Mouse (Mus musculus) liver, adult 2 months (tissue): Measurements from ENCODE around the gene Mpv17l2.

Source experiments
- CTCF ChIP-seq: fragments of 200-500 bp; IDR thresholded peaks from 2 replicates; pipeline ENCODE4 v1.5.1; 2011; ENCODE audit warnings: low read depth, low read length, control low read depth
- POLR2A ChIP-seq: fragments of 200-500 bp; IDR thresholded peaks from 2 replicates; pipeline ENCODE4 v1.6.1; 2011; ENCODE audit warnings: low read length, control low read depth; ENCODE audit not compliant: insufficient read depth; ENCODE audit errors: extremely low read depth

- TF ChIP-seq CTCF (no peak), POLR2A (no peak)
These were observed 32.0 kb upstream of the Mpv17l2 start for GRCm38 (mm10) chr8:70792700-70793099.
